ENCODE assay signal across 9 mouse cellular contexts in the genomic region with DNA sequence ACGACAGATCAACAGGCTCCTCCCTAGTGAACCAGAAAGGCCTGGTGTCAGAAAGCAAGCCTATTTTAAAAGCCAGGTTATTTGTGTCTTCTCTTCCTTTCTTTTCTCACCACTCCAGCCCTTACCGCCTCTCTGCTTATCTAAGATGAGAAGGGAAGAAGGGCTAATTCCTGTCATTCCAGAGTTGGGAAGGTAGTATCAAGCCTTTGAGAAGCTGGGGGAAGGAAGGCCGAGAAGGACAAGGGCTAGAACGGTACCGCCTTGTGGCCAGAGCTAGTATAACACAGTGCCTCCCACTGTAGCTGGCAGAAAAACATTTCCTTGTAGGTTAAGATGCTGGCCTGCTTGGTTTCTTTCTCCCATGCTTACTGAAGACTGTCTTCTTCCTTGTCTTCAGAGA. TPM values are rescaled to one million over a fixed set of nuclear protein-coding genes. Genes with fewer than 3 reads are reported as not detected.
DNase-seq lines count a peak whose midpoint lies in the region; ATAC-seq and TF ChIP-seq lines count a peak whose summit lies in the region.
"Had no signal": no experiment of that assay in that cellular context is flagged by ENCODE, and none has a peak within 500 bp of the region (broad histone marks: within the 10 kb centered on the region; RNA-seq: fewer than 3 reads in every experiment).

No protein-coding gene starts in this region.

- no peak overlapping the region for H3K27ac ChIP-seq in hindbrain, embryonic 11.5 days (ENCODE audit: low read depth, low read length)
- no peak overlapping the region for H3K27ac ChIP-seq in hindbrain, embryonic 13.5 days
- 0 out of 2 replicates have a peak overlapping the region, but pooled peaks have one; percentile 19 for H3K27ac ChIP-seq in liver, embryonic 15.5 days (replicated peaks)

- no peaks in the 10 kb centered on the region for H3K36me3 ChIP-seq in hindbrain, embryonic 11.5 days (ENCODE audit: control insufficient read depth, insufficient read depth, low read length)
- H3K36me3 ChIP-seq in hindbrain, embryonic 13.5 days, result no peaks in the 10 kb centered on the region
- peaks cover 67% of the 10 kb centered on the region for H3K36me3 ChIP-seq in liver, embryonic 15.5 days (replicated peaks)

- peak; percentile 63; the same call in 1 of the 2 replicates for TF ChIP-seq CTCF in brain, embryonic 14.5 days (IDR thresholded peaks at IDR 0.05; ENCODE audit: borderline replicate concordance, extremely low read depth, insufficient read depth, insufficient read length)

- TF ChIP-seq POLR2A in brain, embryonic 14.5 days (IDR thresholded peaks at IDR 0.05; ENCODE audit: borderline replicate concordance, extremely low read depth, insufficient read depth, insufficient read length, poor library complexity, severe bottlenecking), result no peak

- no peak for ATAC-seq in hindbrain, embryonic 11.5 days (ENCODE audit: low FRiP score)
- ATAC-seq in hindbrain, embryonic 13.5 days (ENCODE audit: low FRiP score), result no peak
- ATAC-seq in inflammation-experienced regulatory T-cells, adult 6 months, result peak; percentile 71
- ATAC-seq in liver, embryonic 15.5 days (ENCODE audit: insufficient read depth), result no peak

- peak; percentile 53 for DNase-seq in hindbrain, embryonic 11.5 days (ENCODE audit: low spot score)
- peak; percentile 33 to 54 for DNase-seq in CD8-positive naive resting alpha-beta T cell, adult 2 months (ENCODE audit: low read depth in 2 of 2, low spot score in 2 of 2)
- DNase-seq in brain, embryonic 14.5 days (ENCODE audit: low read depth), result peak; percentile 43
- DNase-seq in fibroblast of lung, adult 2 months (ENCODE audit: low read depth), result peak; percentile 44
- peak; percentile 19 for DNase-seq in right cerebral cortex, postnatal 4 days

- no peaks in the 10 kb centered on the region for H3K27me3 ChIP-seq in hindbrain, embryonic 11.5 days (ENCODE audit: control insufficient read depth, insufficient read depth, low read length)
- H3K27me3 ChIP-seq in hindbrain, embryonic 13.5 days, result no peaks in the 10 kb centered on the region
- no peaks in the 10 kb centered on the region for H3K27me3 ChIP-seq in liver, embryonic 15.5 days
- H3K27me3 ChIP-seq: megakaryocyte, embryonic 14.5 days had no signal

- 22% methylated on average over 5 of the region's 5 CpGs for WGBS in hindbrain, embryonic 11.5 days
- 30% methylated on average over 5 of the region's 5 CpGs for WGBS in hindbrain, embryonic 13.5 days
- 39% methylated on average over 5 of the region's 5 CpGs for WGBS in liver, embryonic 15.5 days (ENCODE audit: insufficient replicate concordance)

- no peaks in the 10 kb centered on the region for H3K9me3 ChIP-seq in hindbrain, embryonic 11.5 days (ENCODE audit: control insufficient read depth, low read length)
- no peaks in the 10 kb centered on the region for H3K9me3 ChIP-seq in hindbrain, embryonic 13.5 days
- H3K9me3 ChIP-seq in liver, embryonic 15.5 days (replicated peaks), result no peaks in the 10 kb centered on the region
- H3K9me3 ChIP-seq: megakaryocyte, embryonic 14.5 days had no signal

- H3K4me1 ChIP-seq in hindbrain, embryonic 11.5 days (replicated peaks; ENCODE audit: control insufficient read depth, insufficient read depth, low read length), result no peaks in the 10 kb centered on the region
- no peaks in the 10 kb centered on the region for H3K4me1 ChIP-seq in hindbrain, embryonic 13.5 days (replicated peaks)
- H3K4me1 ChIP-seq in liver, embryonic 15.5 days (replicated peaks), result peaks cover 4% of the 10 kb centered on the region

- no peak overlapping the region for H3K4me3 ChIP-seq in hindbrain, embryonic 11.5 days (ENCODE audit: low read depth, low read length)
- no peak overlapping the region for H3K4me3 ChIP-seq in hindbrain, embryonic 13.5 days
- H3K4me3 ChIP-seq in liver, embryonic 15.5 days (replicated peaks), result no peak overlapping the region
- H3K4me3 ChIP-seq: megakaryocyte, embryonic 14.5 days had no signal

- no peak overlapping the region for H3K9ac ChIP-seq in hindbrain, embryonic 11.5 days (ENCODE audit: low read depth, low read length)
- H3K9ac ChIP-seq in hindbrain, embryonic 13.5 days, result no peak overlapping the region
- no peak overlapping the region for H3K9ac ChIP-seq in liver, embryonic 15.5 days

- H3K4me2 ChIP-seq in hindbrain, embryonic 11.5 days (replicated peaks; ENCODE audit: low read depth, low read length), result no peak overlapping the region
- H3K4me2 ChIP-seq in hindbrain, embryonic 13.5 days, result no peak overlapping the region
- H3K4me2 ChIP-seq in liver, embryonic 15.5 days, result no peak overlapping the region

RNA-seq across cellular contexts. Expression of a gene that starts 24.7 kb away (rescaled TPM):
- polyA plus RNA-seq in hindbrain, embryonic 11.5 days (2014; fragmentation: Nextera tagmentation; extraction: Ambion mirVana), result 165 and 166 TPM in 2 replicates
- 124 and 128 TPM in 2 replicates for polyA plus RNA-seq in hindbrain, embryonic 13.5 days (2015; fragmentation: Nextera tagmentation; extraction: Ambion mirVana)
- polyA plus RNA-seq in brain, embryonic 14.5 days (2012; rRNA removed), result 44.7 and 49.9 TPM in 2 replicates
- polyA plus RNA-seq in inflammation-experienced regulatory T-cells, adult 6 months (2017; shearing (Covaris generic)), result 100 to 1,000 TPM; 131 to 226 (median 153) TPM
- 31.6 and 34.0 TPM in 2 replicates for polyA plus RNA-seq in liver, embryonic 15.5 days (2015; fragmentation: Nextera tagmentation; extraction: Ambion mirVana)
